Mouse (Mus musculus) gastrocnemius, adult 18-20 months (tissue): Measurements from ENCODE around the gene Gm10112. TPM values are rescaled to one million over a fixed set of nuclear protein-coding genes. Genes with fewer than 3 reads are reported as not detected.
A peak's percentile ranks its signal among the peaks of the same experiment; 100 is the strongest.

ENCODE experiments used
- DNase-seq: peaks from one replicate; pipeline ENCODE4 v3.0.0; 2021; ENCODE audit warnings: low spot score
- long read RNA-seq, 2 experiments: library from polyadenylated mRNA; stranded (forward); transcript quantifications; one replicate each; pipeline ENCODE4 v2.0.0; 2021
- total RNA-seq, 2 experiments: library from RNA; stranded (reverse); gene quantifications; 2 replicates each; pipeline ENCODE4 v1.2.3; 2021

Gm10112 gene
- total RNA-seq = not detected
- long read RNA-seq, experiment 1 = 0 reads
- long read RNA-seq, experiment 2 = 0 reads

- no peak for DNase-seq
These were observed at the start of gene Gm10112 for GRCm38 (mm10) chrX:111168040-111168439. Gene Gm10112 (plus strand): TSS chrX:111168340.

DNA sequence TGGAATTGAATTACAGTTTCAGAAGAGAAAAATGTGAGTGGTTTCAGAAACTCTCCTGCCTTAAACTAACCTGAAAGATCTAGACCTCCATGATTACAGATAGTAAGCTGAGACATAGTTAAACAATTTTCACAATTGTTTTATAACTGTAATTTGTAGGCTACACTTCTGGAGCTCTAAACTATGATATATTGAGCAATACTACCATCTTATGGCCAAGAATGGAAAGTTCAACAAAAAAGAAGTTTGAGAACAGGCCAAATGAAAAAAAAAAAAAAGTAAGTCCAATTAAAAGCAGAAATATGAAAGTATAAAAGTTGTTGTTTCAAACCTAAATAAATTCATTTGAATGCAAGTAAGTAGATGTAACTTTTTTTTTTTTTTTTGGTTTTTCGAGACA is 21.4 kb downstream of the Gm10112 start:
- DNase-seq = no peak

GRCm38 (mm10) chrX:111196376-111196775 is 28.2 kb downstream of the Gm10112 start:
- peak; percentile 0 for DNase-seq

GRCm38 (mm10) chrX:111210225-111210624 is 42.1 kb downstream of the Gm10112 start:
- DNase-seq = peak; percentile 2

Other genes with a start within 250 kb of the Gm10112 start
- gene Cylc1, start 57.9 kb upstream of the Gm10112 start, total RNA-seq = not detected